ENCODE assay signal across 19 mouse cellular contexts in the genomic region with DNA sequence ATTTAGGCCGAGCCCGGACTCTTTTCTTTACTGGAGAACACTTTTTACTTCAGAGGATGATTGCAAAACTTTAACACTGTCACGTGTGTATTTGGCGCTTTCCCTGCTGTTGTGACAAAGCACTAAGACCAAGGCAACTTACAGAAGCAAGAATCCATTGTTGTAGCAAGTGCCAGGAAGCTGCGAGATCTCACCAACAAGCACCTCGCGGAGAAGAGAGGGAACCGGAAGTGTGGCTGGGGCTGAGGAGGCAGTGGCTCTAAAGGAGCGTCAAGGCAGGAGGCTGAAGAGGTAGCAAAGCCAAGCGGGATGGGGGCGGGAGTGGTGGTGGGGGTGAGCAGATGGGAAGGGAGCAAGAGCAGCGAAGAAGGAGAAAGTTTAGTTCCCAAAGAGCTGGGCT.
DNase-seq lines count a peak whose midpoint lies in the region; ATAC-seq lines count a peak whose summit lies in the region.
"Had no signal": no experiment of that assay in that cellular context is flagged by ENCODE, and none has a peak within 500 bp of the region (broad histone marks: within the 10 kb centered on the region; RNA-seq: fewer than 3 reads in every experiment).

No protein-coding gene starts in this region.

- peaks cover 6% of the 10 kb centered on the region; the same call in 1 of the 2 replicates for H3K4me1 ChIP-seq in hindbrain, embryonic 13.5 days (replicated peaks)
- no peaks in the 10 kb centered on the region; the same call in 1 of the 2 replicates for H3K4me1 ChIP-seq in hindbrain, embryonic 12.5 days
- no peaks in the 10 kb centered on the region for H3K4me1 ChIP-seq in kidney, embryonic 16.5 days (ENCODE audit: insufficient read depth, low read length)
- H3K4me1 ChIP-seq: forebrain, embryonic 13.5 days; heart, embryonic 15.5 days; limb, embryonic 13.5 days had no signal

- no peak overlapping the region for H3K9ac ChIP-seq in hindbrain, embryonic 13.5 days
- no peak overlapping the region for H3K9ac ChIP-seq in hindbrain, embryonic 12.5 days
- H3K9ac ChIP-seq in kidney, embryonic 16.5 days (replicated peaks; ENCODE audit: low read length), result no peak overlapping the region
- H3K9ac ChIP-seq: forebrain, embryonic 13.5 days; heart, embryonic 15.5 days; hindbrain, embryonic 15.5 days; limb, embryonic 13.5 days had no signal

- intact Hi-C loops in heart, postnatal 10 days (cut with DNase I), result no loop called here

- no peak for ATAC-seq in hindbrain, embryonic 13.5 days (ENCODE audit: low FRiP score)
- no peak for ATAC-seq in hindbrain, embryonic 12.5 days (ENCODE audit: low FRiP score)
- peak; percentile 85 for ATAC-seq in granulocyte monocyte progenitor cell, adult 5-6 weeks (replicated peaks; ENCODE audit: poor library complexity, severe bottlenecking)
- peak; percentile 86 for ATAC-seq in monocyte, adult 5-6 weeks (replicated peaks; ENCODE audit: insufficient number of reproducible peaks, low FRiP score, low TSS enrichment, poor library complexity, severe bottlenecking)
- no peak for ATAC-seq in kidney, embryonic 16.5 days (ENCODE audit: low FRiP score, low TSS enrichment)
- ATAC-seq: forebrain, embryonic 13.5 days had no signal

- H3K36me3 ChIP-seq in hindbrain, embryonic 13.5 days, result no peaks in the 10 kb centered on the region
- H3K36me3 ChIP-seq in hindbrain, embryonic 12.5 days, result no peaks in the 10 kb centered on the region
- H3K36me3 ChIP-seq in kidney, embryonic 16.5 days (ENCODE audit: insufficient read depth, low read length), result no peaks in the 10 kb centered on the region
- H3K36me3 ChIP-seq: heart, embryonic 15.5 days; hindbrain, embryonic 15.5 days; limb, embryonic 13.5 days had no signal

- 85% methylated on average over 12 of the region's 12 CpGs for whole genome bisulfite sequencing in hindbrain, embryonic 13.5 days
- WGBS in hindbrain, embryonic 12.5 days, result 83% methylated on average over 12 of the region's 12 CpGs
- 74% methylated on average over 12 of the region's 12 CpGs for WGBS in kidney, embryonic 16.5 days

- H3K27me3 ChIP-seq in hindbrain, embryonic 13.5 days, result no peaks in the 10 kb centered on the region
- H3K27me3 ChIP-seq in hindbrain, embryonic 12.5 days, result no peaks in the 10 kb centered on the region
- H3K27me3 ChIP-seq in kidney, embryonic 16.5 days (ENCODE audit: insufficient read depth, low read length), result no peaks in the 10 kb centered on the region
- H3K27me3 ChIP-seq: forebrain, embryonic 13.5 days; heart, embryonic 15.5 days; hindbrain, embryonic 15.5 days; limb, embryonic 13.5 days had no signal

- peak; percentile 48 for DNase-seq in thymus, postnatal 4 days
- no peak for DNase-seq in heart, postnatal 10 days
- DNase-seq in kidney, adult 18-20 months, result no peak
- DNase-seq: adrenal gland, adult 2 months; cerebellum, adult 9-10 months; embryo, embryonic 11 days; heart, adult 11 months had no signal

- H3K9me3 ChIP-seq in hindbrain, embryonic 13.5 days, result no peaks in the 10 kb centered on the region
- peaks cover 6% of the 10 kb centered on the region for H3K9me3 ChIP-seq in hindbrain, embryonic 12.5 days (replicated peaks)
- no peaks in the 10 kb centered on the region for H3K9me3 ChIP-seq in kidney, embryonic 16.5 days (ENCODE audit: low read length)
- H3K9me3 ChIP-seq: heart, embryonic 15.5 days; hindbrain, embryonic 15.5 days; limb, embryonic 13.5 days had no signal

- no peak overlapping the region for H3K4me3 ChIP-seq in hindbrain, embryonic 13.5 days
- no peak overlapping the region for H3K4me3 ChIP-seq in hindbrain, embryonic 12.5 days
- H3K4me3 ChIP-seq in kidney, embryonic 16.5 days (ENCODE audit: low read length), result no peak overlapping the region
- H3K4me3 ChIP-seq: forebrain, embryonic 13.5 days; heart, embryonic 15.5 days; hindbrain, embryonic 15.5 days; layer of hippocampus, adult 2 months; left cerebral cortex, adult 2 months; limb, embryonic 13.5 days had no signal

- 0 out of 2 replicates have a peak overlapping the region, but pooled peaks have one; percentile 2 for H3K27ac ChIP-seq in hindbrain, embryonic 13.5 days
- H3K27ac ChIP-seq in hindbrain, embryonic 12.5 days, result no peak overlapping the region
- H3K27ac ChIP-seq in kidney, embryonic 16.5 days (ENCODE audit: low read length), result no peak overlapping the region
- H3K27ac ChIP-seq: forebrain, embryonic 13.5 days; heart, embryonic 15.5 days; hindbrain, embryonic 15.5 days; layer of hippocampus, adult 2 months; left cerebral cortex, adult 2 months; limb, embryonic 13.5 days; stomach, postnatal 0 days had no signal

- no peak overlapping the region for H3K4me2 ChIP-seq in hindbrain, embryonic 13.5 days
- no peak overlapping the region for H3K4me2 ChIP-seq in hindbrain, embryonic 12.5 days (replicated peaks)
- no peak overlapping the region for H3K4me2 ChIP-seq in kidney, embryonic 16.5 days (replicated peaks; ENCODE audit: low read depth, low read length)
- H3K4me2 ChIP-seq: forebrain, embryonic 13.5 days; heart, embryonic 15.5 days; hindbrain, embryonic 15.5 days; limb, embryonic 13.5 days had no signal

Comparison
In these comparisons a context has a peak if more than half of its experiments do, and no peak if none do; other contexts are left out.
1. ATAC-seq: peak in granulocyte monocyte progenitor cell, adult 5-6 weeks (single experiment) and monocyte, adult 5-6 weeks (single experiment); none in hindbrain, embryonic 13.5 days (single experiment), hindbrain, embryonic 12.5 days (single experiment) and kidney, embryonic 16.5 days (single experiment).